ENCODE assay signal across 8 mouse cellular contexts in genomic region chr15:97831242-97831986, GRCm38 (mm10). TPM values are rescaled to one million over a fixed set of nuclear protein-coding genes. Genes with fewer than 3 reads are reported as not detected.
DNase-seq lines count a peak whose midpoint lies in the region; ATAC-seq and TF ChIP-seq lines count a peak whose summit lies in the region.

No protein-coding gene starts in this region.

- WGBS in embryonic facial prominence, embryonic 15.5 days = under 1% methylated on average over 75 of the region's 84 CpGs
- under 1% methylated on average over 58 of the region's 84 CpGs for WGBS in heart, postnatal 0 days

- no peaks in the 10 kb centered on the region for H3K9me3 ChIP-seq in embryonic facial prominence, embryonic 15.5 days (replicated peaks)
- H3K9me3 ChIP-seq in heart, postnatal 0 days (replicated peaks; ENCODE audit: control insufficient read depth, low read length) = no peaks in the 10 kb centered on the region

- peak; percentile 60 for DNase-seq in ES-CJ7 (ENCODE audit: low read depth, low spot score)
- peak; percentile 75 to 86 for DNase-seq in adrenal gland, postnatal 36 days
- DNase-seq in heart, postnatal 0 days (ENCODE audit: low spot score) = peak; percentile 82
- DNase-seq in kidney, postnatal 14 days = peak; percentile 85
- DNase-seq in lung, postnatal 36 days = peak; percentile 80
- peak; percentile 44 for DNase-seq in right cerebral cortex, postnatal 14 days

- no peaks in the 10 kb centered on the region for H3K27me3 ChIP-seq in embryonic facial prominence, embryonic 15.5 days
- no peaks in the 10 kb centered on the region for H3K27me3 ChIP-seq in heart, postnatal 0 days (ENCODE audit: control insufficient read depth, insufficient read depth, low read length)

- peak overlapping the region; percentile 97 for H3K27ac ChIP-seq in embryonic facial prominence, embryonic 15.5 days (replicated peaks)
- H3K27ac ChIP-seq in heart, postnatal 0 days (ENCODE audit: low read depth) = peak overlapping the region; percentile 99

- H3K4me1 ChIP-seq in embryonic facial prominence, embryonic 15.5 days = peaks cover 55% of the 10 kb centered on the region
- peaks cover 42% of the 10 kb centered on the region for H3K4me1 ChIP-seq in heart, postnatal 0 days (ENCODE audit: control insufficient read depth, insufficient read depth)

- peak; percentile 88 for ATAC-seq in embryonic facial prominence, embryonic 15.5 days (ENCODE audit: insufficient number of reproducible peaks, low FRiP score, low TSS enrichment, low read depth)
- peak; percentile 85 for ATAC-seq in heart, postnatal 0 days (ENCODE audit: insufficient read depth, low read depth)
- ATAC-seq in monocyte, adult 5-6 weeks (replicated peaks; ENCODE audit: insufficient number of reproducible peaks, low FRiP score, low TSS enrichment, poor library complexity, severe bottlenecking) = no peak

- H3K4me3 ChIP-seq in embryonic facial prominence, embryonic 15.5 days (replicated peaks) = peak overlapping the region; percentile 77
- H3K4me3 ChIP-seq in heart, postnatal 0 days (ENCODE audit: low read depth, low read length) = peak overlapping the region; percentile 98

- H3K9ac ChIP-seq in embryonic facial prominence, embryonic 15.5 days = peak overlapping the region; percentile 97
- H3K9ac ChIP-seq in heart, postnatal 0 days (replicated peaks; ENCODE audit: low read depth, low read length) = peak overlapping the region; percentile 100

- 0 out of 2 replicates have a peak, but pooled peaks cover under 1% of the 10 kb centered on the region for H3K36me3 ChIP-seq in embryonic facial prominence, embryonic 15.5 days
- no peaks in the 10 kb centered on the region for H3K36me3 ChIP-seq in heart, postnatal 0 days (replicated peaks; ENCODE audit: control insufficient read depth, insufficient read depth, low read length)

- no peak for TF ChIP-seq EP300 in heart, postnatal 0 days (IDR thresholded peaks at IDR 0.05; ENCODE audit: low read depth)

- H3K4me2 ChIP-seq in embryonic facial prominence, embryonic 15.5 days (replicated peaks) = peak overlapping the region; percentile 76
- peak overlapping the region; percentile 86 for H3K4me2 ChIP-seq in heart, postnatal 0 days (ENCODE audit: low read depth, low read length)

- no peak for TF ChIP-seq CTCF in heart, postnatal 0 days (IDR thresholded peaks at IDR 0.05; ENCODE audit: low read depth)

RNA-seq across cellular contexts. Expression of gene Hdac7, which starts 12.9 kb away (rescaled TPM):
- 10 to 100 TPM; 63.5 to 67.2 TPM for total RNA-seq in adrenal gland, postnatal 36 days (2021)
- polyA plus RNA-seq in embryonic facial prominence, embryonic 15.5 days (2015; fragmentation: Nextera tagmentation; extraction: Ambion mirVana) = 37.6 and 37.9 TPM in 2 replicates
- total RNA-seq in heart, postnatal 0 days (2014; rRNA removed; ENCODE audit: low replicate concordance) = 34.4 and 36.9 TPM in 2 replicates
- polyA plus RNA-seq in heart, postnatal 0 days (2015; fragmentation: Nextera tagmentation; extraction: Ambion mirVana) = 15.6 TPM in 2 replicates
- 6.5 to 17.5 TPM (median 10.7 TPM) in 3 replicates for total RNA-seq in monocyte, adult 5-6 weeks (2017)

RNA-seq across cellular contexts. Expression of gene Slc48a1, which starts 53.1 kb away (rescaled TPM):
- total RNA-seq in adrenal gland, postnatal 36 days (2021) = 100 to 1,000 TPM; 107 to 130 TPM
- 51.2 and 52.7 TPM in 2 replicates for polyA plus RNA-seq in embryonic facial prominence, embryonic 15.5 days (2015; fragmentation: Nextera tagmentation; extraction: Ambion mirVana)
- total RNA-seq in heart, postnatal 0 days (2014; rRNA removed; ENCODE audit: low replicate concordance) = 56.5 and 76.1 TPM in 2 replicates
- polyA plus RNA-seq in heart, postnatal 0 days (2015; fragmentation: Nextera tagmentation; extraction: Ambion mirVana) = 90.9 and 92.1 TPM in 2 replicates
- 20.0 to 22.8 TPM (median 22.4 TPM) in 3 replicates for total RNA-seq in monocyte, adult 5-6 weeks (2017)
